Mouse (Mus musculus) CH12.LX (cell line): ENCODE data around the gene Crybb2. TPM values are rescaled to one million over a fixed set of nuclear protein-coding genes. Genes with fewer than 3 reads are reported as not detected.

ENCODE experiments used
- DNase-seq: peaks from one replicate; pipeline ENCODE4 v3.0.0-alpha.2; 2013; ENCODE audit errors: extremely low read depth
- H3K27ac ChIP-seq: 2 replicates; pipeline ENCODE4 v1.5.1; 2012; ENCODE audit warnings: low read depth, mild to moderate bottlenecking, control low read depth, moderate library complexity; ENCODE audit not compliant: insufficient read depth
- H3K27me3 ChIP-seq: replicated peaks from 2 replicates; pipeline ENCODE3; 2012; ENCODE audit warnings: inconsistent platforms
- H3K36me3 ChIP-seq, 2 experiments: replicated peaks in 1 of 2; 2 replicates each; pipeline versions ENCODE3 to v1.6.1; 2012; ENCODE audit warnings: inconsistent platforms in 1 of 2, low read length in 1 of 2, mild to moderate bottlenecking in 1 of 2, mixed read lengths in 1 of 2, moderate library complexity in 1 of 2; ENCODE audit not compliant: control insufficient read depth in 1 of 2, insufficient read depth in 1 of 2
- H3K4me1 ChIP-seq, 2 experiments: 2 replicates each; pipeline ENCODE4 v1.6.1; 2012; ENCODE audit warnings: inconsistent platforms in 1 of 2, moderate library complexity in 1 of 2; ENCODE audit not compliant: insufficient read depth in 2 of 2, control insufficient read depth in 1 of 2
- H3K4me2 ChIP-seq: 2 replicates; pipeline ENCODE4 v1.6.1; 2012; ENCODE audit warnings: low read depth, mild to moderate bottlenecking, control low read depth; ENCODE audit not compliant: poor library complexity, insufficient read depth, severe bottlenecking
- H3K4me3 ChIP-seq, 3 experiments: fragments of 150-350 bp in 1 of 3; sonication (generic) in 1 of 3; replicated peaks in 1 of 3; 2 replicates each; pipeline versions ENCODE3 to v1.5.1; 2011 to 2012; ENCODE audit warnings: low read depth in 2 of 3, low read length in 2 of 3, mild to moderate bottlenecking in 2 of 3, moderate library complexity in 2 of 3, control low read depth in 1 of 3, improper control_type of control experiment in 1 of 3, inconsistent platforms in 1 of 3, mixed read lengths in 1 of 3; ENCODE audit not compliant: poor library complexity in 1 of 3
- H3K79me2 ChIP-seq: replicated peaks from 2 replicates; pipeline ENCODE4 v1.6.1; 2012; ENCODE audit warnings: mild to moderate bottlenecking, moderate library complexity; ENCODE audit not compliant: control insufficient read depth, poor library complexity, insufficient read depth, severe bottlenecking; ENCODE audit errors: extremely low read depth
- H3K9ac ChIP-seq: 2 replicates; pipeline ENCODE4 v1.6.1; 2012; ENCODE audit warnings: low read depth, mild to moderate bottlenecking, control low read depth, moderate library complexity; ENCODE audit not compliant: insufficient read depth
- H3K9me3 ChIP-seq: replicated peaks from 2 replicates; pipeline ENCODE3; 2012; ENCODE audit warnings: low read length, inconsistent platforms, mixed read lengths
- CHD1 ChIP-seq: IDR thresholded peaks from 2 replicates; pipeline ENCODE4 v1.6.1; 2012; ENCODE audit warnings: low read depth, low read length, improper control_type of control experiment, inconsistent platforms
- CHD2 ChIP-seq: IDR thresholded peaks from 2 replicates; pipeline ENCODE4 v1.6.1; 2011; ENCODE audit warnings: low read length, improper control_type of control experiment
- CTCF ChIP-seq, 2 experiments: IDR thresholded peaks in 1 of 2; conservative IDR thresholded peaks in 1 of 2; 2 replicates each; pipeline ENCODE4 v1.5.1; 2011 to 2012; ENCODE audit warnings: low read depth in 2 of 2, low read length in 2 of 2, improper control_type of control experiment in 1 of 2, inconsistent platforms in 1 of 2, mild to moderate bottlenecking in 1 of 2, moderate library complexity in 1 of 2
- ELF1 ChIP-seq: IDR thresholded peaks from 2 replicates; pipeline ENCODE4 v1.6.1; 2014; ENCODE audit warnings: low read depth, mild to moderate bottlenecking, inconsistent platforms, low read length, improper control_type of control experiment
- EP300 ChIP-seq: IDR thresholded peaks from 2 replicates; pipeline ENCODE4 v1.6.1; 2011; ENCODE audit warnings: low read length, improper control_type of control experiment
- ETS1 ChIP-seq: conservative IDR thresholded peaks from 2 replicates; pipeline ENCODE4 v1.6.1; 2012; ENCODE audit warnings: low read depth, mild to moderate bottlenecking, inconsistent platforms, low read length, improper control_type of control experiment, moderate library complexity
- GABPA ChIP-seq: IDR thresholded peaks from 2 replicates; pipeline ENCODE4 v1.6.1; 2012; ENCODE audit warnings: low read depth, low read length, improper control_type of control experiment, inconsistent platforms; ENCODE audit not compliant: insufficient replicate concordance
- JUN ChIP-seq: IDR thresholded peaks from 2 replicates; pipeline ENCODE4 v1.6.1; 2011; ENCODE audit warnings: low read depth, mild to moderate bottlenecking, low read length, improper control_type of control experiment, moderate library complexity; ENCODE audit not compliant: insufficient read depth
- JUND ChIP-seq: conservative IDR thresholded peaks from 2 replicates; pipeline ENCODE4 v1.6.1; 2011; ENCODE audit warnings: low read depth, low read length, improper control_type of control experiment
- MAFK ChIP-seq: IDR thresholded peaks from 2 replicates; pipeline ENCODE4 v1.6.1; 2011; ENCODE audit warnings: low read length, improper control_type of control experiment; ENCODE audit not compliant: insufficient replicate concordance
- MEF2A ChIP-seq: IDR thresholded peaks from 2 replicates; pipeline ENCODE4 v1.6.1; 2014; ENCODE audit warnings: low read depth, mild to moderate bottlenecking, inconsistent platforms, low read length, improper control_type of control experiment, borderline replicate concordance
- MXI1 ChIP-seq: IDR thresholded peaks from 2 replicates; pipeline ENCODE4 v1.6.1; 2011; ENCODE audit warnings: mild to moderate bottlenecking, low read depth, low read length, improper control_type of control experiment
- NRF1 ChIP-seq: IDR thresholded peaks from 2 replicates; pipeline ENCODE4 v1.6.1; 2014; ENCODE audit warnings: low read depth, mild to moderate bottlenecking, inconsistent platforms, low read length, improper control_type of control experiment, moderate library complexity
- RAD21 ChIP-seq: IDR thresholded peaks from 2 replicates; pipeline ENCODE4 v1.6.1; 2011; ENCODE audit warnings: low read depth, mild to moderate bottlenecking, low read length, improper control_type of control experiment, moderate library complexity
- RCOR1 ChIP-seq: conservative IDR thresholded peaks from 2 replicates; pipeline ENCODE4 v1.6.1; 2012; ENCODE audit warnings: low read depth, mild to moderate bottlenecking, inconsistent platforms, low read length, improper control_type of control experiment
- ZNF384 ChIP-seq: IDR thresholded peaks from 2 replicates; pipeline ENCODE4 v1.6.1; 2012; ENCODE audit warnings: low read depth, low read length, improper control_type of control experiment, inconsistent platforms
- dilution Hi-C: fragments of 300-500 bp; cut with MboI; formaldehyde crosslinking; loops from 2 replicates; pipeline ENCODE4 v1.14.3; 2020; ENCODE audit warnings: low sequenced_read_pairs; ENCODE audit not compliant: extremely low pct_unique_long_range_greater_than_20kb, extremely low pct_ligation_motif_present
- in situ Hi-C: fragments of 300-500 bp; cut with MboI; formaldehyde crosslinking; loops from 3 replicates; pipeline ENCODE4 v1.14.3; 2019; ENCODE audit warnings: low sequenced_read_pairs, low pct_ligation_motif_present, low pct_unique_long_range_greater_than_20kb, mixed read lengths
- polyA plus RNA-seq: library from polyadenylated mRNA; unstranded; fragments of >175 nt; gene quantifications from 2 replicates; pipeline ENCODE4 v1.2.1, GENCODE M21; 2012; ENCODE audit warnings: low read depth; ENCODE audit not compliant: insufficient read length
- total RNA-seq, 2 experiments: library from RNA; depleted of rRNA; stranded (reverse); fragments of 300-350 nt in 1 of 2; fragments of >200 nt in 1 of 2; gene quantifications; 2 replicates each; pipeline ENCODE4 v1.2.3; 2012 to 2014

The Crybb2 gene
- total and polyA plus RNA-seq, 3 experiments, result not detected

- TF ChIP-seq ETS1, result no peak
- TF ChIP-seq MXI1, result no peak
- no peak for TF ChIP-seq GABPA
- TF ChIP-seq RAD21, result no peak
- TF ChIP-seq CHD1, result no peak
- no peak for TF ChIP-seq JUND
- TF ChIP-seq EP300, result no peak
- no peak for TF ChIP-seq MEF2A
- dilution Hi-C loops (no loop called here), in situ Hi-C loops (loop anchor here (5.0 kb wide), 1 partner anchor 62 kb away; no protein-coding TSS in a partner anchor)
- peaks cover 3% of the 10 kb centered on the region for H3K9me3 ChIP-seq
- no peaks in the 10 kb centered on the region for H3K79me2 ChIP-seq
- H3K4me2 ChIP-seq, result no peak overlapping the region
- H3K36me3 ChIP-seq, result peaks cover 0 to 15% of the 10 kb centered on the region in 2 experiments
- no peak overlapping the region for H3K4me3 ChIP-seq
- DNase-seq, result no peak
- H3K27ac ChIP-seq, result no peak overlapping the region
- no peak overlapping the region for H3K9ac ChIP-seq
- peaks cover 6 to 35% of the 10 kb centered on the region in 2 experiments; a peak in 3 of 4 replicates for H3K4me1 ChIP-seq
- H3K27me3 ChIP-seq, result no peaks in the 10 kb centered on the region
Measured at GRCm38 (mm10) chr5:113105481-113105880, 35.6 kb upstream of the Crybb2 start.

GRCm38 (mm10) chr5:113105035-113105434 is 35.1 kb upstream of the Crybb2 start:
- H3K4me3 ChIP-seq, result no peak overlapping the region
- TF ChIP-seq MAFK, result 0 out of 2 replicates have a peak, but pooled peaks have one; percentile 17
- TF ChIP-seq RCOR1, result no peak
- TF ChIP-seq, all 38 proteins: peak for 1
- peaks cover 4 to 31% of the 10 kb centered on the region in 2 experiments; a peak in 3 of 4 replicates for H3K4me1 ChIP-seq
- H3K9ac ChIP-seq, result no peak overlapping the region
- H3K79me2 ChIP-seq, result no peaks in the 10 kb centered on the region
- DNase-seq, result no peak
- no peak overlapping the region for H3K27ac ChIP-seq
- H3K4me2 ChIP-seq, result no peak overlapping the region
- in situ Hi-C loops, result loop anchor here (5.0 kb wide), 1 partner anchor 62 kb away; no protein-coding TSS in a partner anchor
- peaks cover 3% of the 10 kb centered on the region for H3K9me3 ChIP-seq
- H3K36me3 ChIP-seq, result peaks cover 0 to 19% of the 10 kb centered on the region in 2 experiments
- dilution Hi-C loops, result no loop called here
- H3K27me3 ChIP-seq, result no peaks in the 10 kb centered on the region

GRCm38 (mm10) chr5:113102455-113102854 is 32.5 kb upstream of the Crybb2 start:
- no peak overlapping the region for H3K4me3 ChIP-seq
- no peak for DNase-seq
- no peaks in the 10 kb centered on the region for H3K27me3 ChIP-seq
- dilution Hi-C loops, result no loop called here
- H3K9me3 ChIP-seq, result no peaks in the 10 kb centered on the region
- TF ChIP-seq CTCF (conservative IDR thresholded peaks at IDR 0.05 in 1 of 2, IDR thresholded peaks at IDR 0.05 in 1 of 2; ENCODE audit: low read depth in 2 of 2, low read length in 2 of 2) (no peak), ETS1 (no peak), NRF1 (no peak), CHD2 (no peak), EP300 (no peak), JUN (no peak), ELF1 (no peak), ZNF384 (no peak)
- no peak overlapping the region for H3K9ac ChIP-seq
- H3K27ac ChIP-seq, result no peak overlapping the region
- peaks cover 4 to 25% of the 10 kb centered on the region in 2 experiments; a peak in 3 of 4 replicates for H3K4me1 ChIP-seq
- peaks cover 0 to 32% of the 10 kb centered on the region in 2 experiments for H3K36me3 ChIP-seq
- no peaks in the 10 kb centered on the region for H3K79me2 ChIP-seq
- in situ Hi-C loops, result no loop called here
- H3K4me2 ChIP-seq, result no peak overlapping the region
